Mouse (Mus musculus) T-helper 17 cell (primary cell): ENCODE results near the gene Bace2.

Experiments used
- in situ Hi-C, 2 experiments: fragments of 300-600 bp; cut with MboI, MseI; formaldehyde crosslinking; loops; 1 replicate in 1 of 2; 2 replicates in 1 of 2; pipeline ENCODE4 v1.15.1; 2025; ENCODE audit warnings: high pct_unique_total_duplicates in 2 of 2

The Bace2 gene

DNA sequence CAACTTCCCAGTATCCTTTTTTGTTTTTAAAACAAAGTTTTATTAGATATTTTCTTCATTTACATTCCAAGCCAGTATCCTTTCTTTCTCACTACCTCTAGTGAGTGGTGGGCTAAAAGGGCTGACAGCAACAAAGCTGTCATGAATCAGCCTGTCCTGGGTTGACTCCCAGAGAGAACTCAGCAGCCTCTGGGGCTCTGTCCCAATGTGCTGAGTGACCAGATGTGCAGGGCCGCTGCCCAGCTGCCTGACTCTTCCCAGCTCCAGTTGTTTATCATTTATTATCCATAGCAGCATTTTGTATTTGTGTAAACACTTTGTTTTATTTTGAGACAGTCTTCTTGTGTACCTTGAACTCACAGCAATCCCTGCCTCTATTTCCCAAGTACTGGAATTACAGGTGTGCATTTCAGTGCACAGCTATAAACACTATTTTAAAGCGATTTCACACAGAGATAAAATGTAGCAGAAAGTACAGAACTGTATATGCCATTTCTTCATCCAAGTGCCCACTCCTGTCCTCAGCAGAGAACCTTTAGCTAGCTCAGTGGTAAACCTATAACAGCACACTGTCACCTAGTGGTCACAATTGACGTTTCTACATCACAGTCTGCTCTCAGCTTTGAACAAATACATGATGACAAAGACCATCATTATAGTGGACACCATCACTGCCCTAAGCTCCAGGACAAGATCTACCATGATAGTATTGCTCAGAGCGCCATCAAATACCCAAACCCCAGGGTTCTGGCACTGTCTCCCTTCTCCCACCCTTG, 109.8 kb downstream of the Bace2 start:
- in situ Hi-C loops: no loop called here

- in situ Hi-C loops: no loop called here
These were observed 110.9 kb downstream of the Bace2 start for GRCm38 (mm10) chr16:97467472-97467871.

DNA sequence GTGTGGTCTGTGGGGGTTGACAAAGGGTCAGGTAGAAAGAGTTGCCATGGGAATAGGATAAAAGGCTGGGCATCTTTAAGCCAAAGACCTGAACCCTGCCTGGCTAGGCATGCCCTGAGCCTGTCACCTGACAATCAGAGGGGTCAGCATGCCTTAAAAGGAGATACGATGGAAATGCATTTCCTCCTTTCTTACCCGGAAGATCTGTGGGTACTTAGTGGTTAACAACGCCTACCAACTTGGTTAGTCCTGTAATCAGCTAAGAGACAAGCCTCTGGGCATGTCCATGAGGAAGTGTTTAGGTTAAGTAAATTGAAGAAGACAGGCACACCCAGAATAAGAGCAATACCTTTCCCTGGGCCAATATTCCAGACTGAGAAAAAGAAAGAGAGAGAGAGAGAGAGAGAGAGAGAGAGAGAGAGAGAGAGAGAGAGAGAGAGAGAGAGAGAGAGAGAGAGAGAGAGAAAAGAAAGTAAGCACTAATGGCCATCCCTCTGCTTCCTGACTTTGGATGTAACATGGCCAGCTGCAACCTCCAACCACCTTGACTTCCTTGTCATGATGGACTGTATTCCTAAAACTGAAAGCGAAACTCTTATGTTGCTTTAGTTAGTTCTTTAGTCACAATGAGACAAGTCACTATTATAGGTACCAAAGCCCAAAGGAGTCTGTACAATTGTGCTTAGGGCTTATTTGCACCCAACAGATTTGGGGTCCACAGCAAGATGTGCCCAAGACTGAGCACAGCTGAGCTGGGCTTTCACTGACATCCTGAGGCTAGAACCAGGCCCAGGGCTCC, 111.7 kb downstream of the Bace2 start:
- in situ Hi-C loops: no loop called here

DNA sequence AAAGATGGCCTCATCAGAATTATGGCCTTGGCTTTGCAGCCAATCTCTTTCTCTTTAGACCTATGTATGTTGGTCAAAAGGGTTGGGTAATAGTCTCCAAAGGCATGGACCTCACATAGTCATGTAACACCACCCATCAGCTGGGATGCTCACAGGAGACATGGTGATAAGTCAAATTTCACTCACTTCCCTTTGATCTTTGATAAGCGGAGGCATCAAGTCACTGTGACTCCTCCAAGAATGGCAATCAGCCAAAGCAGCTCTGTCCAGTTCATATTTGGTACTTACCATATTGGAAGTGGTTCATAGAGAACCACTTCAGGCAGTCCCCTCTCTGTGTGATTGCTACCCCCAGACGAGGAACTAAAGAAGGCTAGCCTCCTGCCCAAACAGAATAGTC, 118.1 kb downstream of the Bace2 start:
- in situ Hi-C loops: no loop called here

GRCm38 (mm10) chr16:97475581-97475980, 119.0 kb downstream of the Bace2 start:
- in situ Hi-C loops: no loop called here

GRCm38 (mm10) chr16:97476524-97476923, 120.0 kb downstream of the Bace2 start:
- in situ Hi-C loops: no loop called here

DNA sequence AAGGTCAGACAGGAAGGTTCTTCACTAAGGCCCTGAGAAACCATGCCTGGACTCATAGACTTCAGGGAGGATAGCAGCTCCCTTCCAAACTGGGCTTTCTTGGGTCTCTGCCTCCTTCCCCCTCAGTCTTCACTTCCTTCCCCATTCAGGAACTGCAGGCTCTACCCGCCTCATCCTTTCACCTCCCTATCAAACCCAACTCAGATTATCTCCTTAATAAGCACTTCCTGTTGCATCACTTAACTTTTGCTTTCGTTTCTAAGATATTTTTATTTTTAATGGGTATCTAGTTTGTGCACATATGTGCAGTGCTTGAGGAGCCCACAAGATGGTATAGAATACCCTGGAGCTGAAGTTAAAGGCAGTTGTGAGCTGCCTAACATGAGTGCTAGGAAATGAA, 122.1 kb downstream of the Bace2 start:
- in situ Hi-C loops: no loop called here

DNA sequence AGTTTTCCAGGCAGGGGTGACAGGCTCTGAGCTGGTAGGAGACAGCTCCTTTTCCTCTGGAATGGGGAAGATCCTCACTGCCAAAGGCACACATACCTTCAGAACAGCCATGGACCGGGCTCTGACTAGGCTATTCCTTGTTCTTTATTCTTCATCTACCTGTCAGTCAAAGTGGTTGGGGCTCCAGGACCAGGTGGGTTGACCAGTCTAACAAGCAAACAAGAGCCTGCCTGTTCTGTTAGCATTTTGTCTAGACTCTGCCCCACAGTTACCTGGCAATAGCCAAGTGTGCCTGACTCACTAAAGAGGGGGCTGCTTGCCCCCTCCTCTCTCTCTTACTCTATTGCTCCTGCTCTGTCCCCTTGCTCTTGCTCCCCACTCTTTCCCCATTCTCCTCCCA, 135.8 kb downstream of the Bace2 start:
- in situ Hi-C loops: no loop called here
